Mouse (Mus musculus): ENCODE measurements at regions not wholly inside any gene's neighbourhood (a gene's known extent, or its start where the extent isn't known, plus 50 kb on each side); places are given as distances from the start of the nearest gene placed in this dataset.

GRCm38 (mm10) chr13:84748331-84748730, 440.9 kb upstream of the Ccnh start:
- Histone ChIP-seq H3K36me3 (ENCODE audit: control insufficient read depth, insufficient read depth, low read length) (no peaks in the 10 kb centered on the region), H3K9me3 (ENCODE audit: control insufficient read depth, low read length) (no peaks in the 10 kb centered on the region), H3K9ac (ENCODE audit: low read length) (no peak overlapping the region), H3K4me3 (ENCODE audit: low read depth, low read length) (no peak overlapping the region), H3K4me2 (replicated peaks; ENCODE audit: low read depth) (no peak overlapping the region), H3K4me1 (replicated peaks; ENCODE audit: control insufficient read depth, insufficient read depth) (no peaks in the 10 kb centered on the region), H3K27me3 (ENCODE audit: control insufficient read depth, insufficient read depth, low read length) (no peaks in the 10 kb centered on the region), H3K27ac (replicated peaks) (no peak overlapping the region)
- 75% methylated on average over 2 of the region's 2 CpGs for WGBS
- no peak for TF ChIP-seq CTCF (IDR thresholded peaks at IDR 0.05; ENCODE audit: low read depth)
- TF ChIP-seq EP300 (optimal IDR thresholded peaks at IDR 0.05) = no peak
- ATAC-seq (ENCODE audit: low FRiP score, low TSS enrichment) (no peak), DNase-seq (ENCODE audit: low spot score) (no peak)

GRCm38 (mm10) chr13:84749214-84749613, 440.0 kb upstream of the Ccnh start:
- no peak for TF ChIP-seq EP300 (optimal IDR thresholded peaks at IDR 0.05)
- H3K4me1 ChIP-seq (replicated peaks; ENCODE audit: control insufficient read depth, insufficient read depth) = no peaks in the 10 kb centered on the region
- 92% methylated on average over 1 of the region's 1 CpGs for WGBS
- no peak overlapping the region for H3K9ac ChIP-seq (ENCODE audit: low read length)
- H3K9me3 ChIP-seq (ENCODE audit: control insufficient read depth, low read length) = no peaks in the 10 kb centered on the region
- no peak for DNase-seq (ENCODE audit: low spot score)
- H3K27ac ChIP-seq (replicated peaks) = no peak overlapping the region
- H3K4me2 ChIP-seq (replicated peaks; ENCODE audit: low read depth) = no peak overlapping the region
- H3K36me3 ChIP-seq (ENCODE audit: control insufficient read depth, insufficient read depth, low read length) = no peaks in the 10 kb centered on the region
- no peak overlapping the region for H3K4me3 ChIP-seq (ENCODE audit: low read depth, low read length)
- no peak for ATAC-seq (ENCODE audit: low FRiP score, low TSS enrichment)
- no peaks in the 10 kb centered on the region for H3K27me3 ChIP-seq (ENCODE audit: control insufficient read depth, insufficient read depth, low read length)

- no peak for ATAC-seq (ENCODE audit: low FRiP score, low TSS enrichment)
- 76% methylated on average over 2 of the region's 2 CpGs for WGBS
Measured at GRCm38 (mm10) chr13:84750136-84750535, 439.1 kb upstream of the Ccnh start.

GRCm38 (mm10) chr13:84751576-84752490, 437.4 kb upstream of the Ccnh start:
- Histone ChIP-seq H3K9me3 (ENCODE audit: control insufficient read depth, low read length) (no peaks in the 10 kb centered on the region), H3K4me3 (ENCODE audit: low read depth, low read length) (no peak overlapping the region), H3K27me3 (ENCODE audit: control insufficient read depth, insufficient read depth, low read length) (no peaks in the 10 kb centered on the region), H3K27ac (replicated peaks) (no peak overlapping the region), H3K4me2 (replicated peaks; ENCODE audit: low read depth) (no peak overlapping the region), H3K4me1 (replicated peaks; ENCODE audit: control insufficient read depth, insufficient read depth) (no peaks in the 10 kb centered on the region), H3K9ac (ENCODE audit: low read length) (no peak overlapping the region), H3K36me3 (ENCODE audit: control insufficient read depth, insufficient read depth, low read length) (no peaks in the 10 kb centered on the region)
- TF ChIP-seq CTCF (IDR thresholded peaks at IDR 0.05; ENCODE audit: low read depth) = no peak
- no peak for TF ChIP-seq EP300 (optimal IDR thresholded peaks at IDR 0.05)
- WGBS = 75% methylated on average over 2 of the region's 2 CpGs
- ATAC-seq (ENCODE audit: low FRiP score, low TSS enrichment) = no peak
- DNase-seq (ENCODE audit: low spot score) = no peak

More at GRCm38 (mm10) chr13:84750136-84750535, 439.1 kb upstream of the Ccnh start:
- no peak for DNase-seq (ENCODE audit: low spot score)
- no peaks in the 10 kb centered on the region for H3K9me3 ChIP-seq (ENCODE audit: control insufficient read depth, low read length)
- no peaks in the 10 kb centered on the region for H3K27me3 ChIP-seq (ENCODE audit: control insufficient read depth, insufficient read depth, low read length)
- no peaks in the 10 kb centered on the region for H3K36me3 ChIP-seq (ENCODE audit: control insufficient read depth, insufficient read depth, low read length)
- no peaks in the 10 kb centered on the region for H3K4me1 ChIP-seq (replicated peaks; ENCODE audit: control insufficient read depth, insufficient read depth)
- H3K4me2 ChIP-seq (replicated peaks; ENCODE audit: low read depth) = no peak overlapping the region
- H3K4me3 ChIP-seq (ENCODE audit: low read depth, low read length) = no peak overlapping the region
- TF ChIP-seq EP300 (optimal IDR thresholded peaks at IDR 0.05) (no peak), CTCF (IDR thresholded peaks at IDR 0.05; ENCODE audit: low read depth) (no peak)
- no peak overlapping the region for H3K27ac ChIP-seq (replicated peaks)
- no peak overlapping the region for H3K9ac ChIP-seq (ENCODE audit: low read length)

GRCm38 (mm10) chr13:84752491-84752820, 436.8 kb upstream of the Ccnh start:
- Histone ChIP-seq H3K27ac (replicated peaks) (no peak overlapping the region), H3K27me3 (ENCODE audit: control insufficient read depth, insufficient read depth, low read length) (no peaks in the 10 kb centered on the region), H3K9ac (ENCODE audit: low read length) (no peak overlapping the region), H3K9me3 (ENCODE audit: control insufficient read depth, low read length) (no peaks in the 10 kb centered on the region), H3K4me3 (ENCODE audit: low read depth, low read length) (no peak overlapping the region), H3K4me2 (replicated peaks; ENCODE audit: low read depth) (no peak overlapping the region), H3K36me3 (ENCODE audit: control insufficient read depth, insufficient read depth, low read length) (no peaks in the 10 kb centered on the region), H3K4me1 (replicated peaks; ENCODE audit: control insufficient read depth, insufficient read depth) (no peaks in the 10 kb centered on the region)
- WGBS = 68% methylated on average over 4 of the region's 4 CpGs
- ATAC-seq (ENCODE audit: low FRiP score, low TSS enrichment) (no peak), DNase-seq (ENCODE audit: low spot score) (no peak)
- no peak for TF ChIP-seq EP300 (optimal IDR thresholded peaks at IDR 0.05)
- no peak for TF ChIP-seq CTCF (IDR thresholded peaks at IDR 0.05; ENCODE audit: low read depth)

- Histone ChIP-seq H3K4me2 (replicated peaks; ENCODE audit: low read depth) (no peak overlapping the region), H3K4me1 (replicated peaks; ENCODE audit: control insufficient read depth, insufficient read depth) (no peaks in the 10 kb centered on the region), H3K9me3 (ENCODE audit: control insufficient read depth, low read length) (no peaks in the 10 kb centered on the region), H3K4me3 (ENCODE audit: low read depth, low read length) (no peak overlapping the region), H3K27me3 (ENCODE audit: control insufficient read depth, insufficient read depth, low read length) (no peaks in the 10 kb centered on the region), H3K36me3 (ENCODE audit: control insufficient read depth, insufficient read depth, low read length) (no peaks in the 10 kb centered on the region), H3K27ac (replicated peaks) (no peak overlapping the region), H3K9ac (ENCODE audit: low read length) (no peak overlapping the region)
- WGBS = 82% methylated on average over 4 of the region's 4 CpGs
- no peak for TF ChIP-seq CTCF (IDR thresholded peaks at IDR 0.05; ENCODE audit: low read depth)
- TF ChIP-seq EP300 (optimal IDR thresholded peaks at IDR 0.05) = no peak
- DNase-seq (ENCODE audit: low spot score) (no peak), ATAC-seq (ENCODE audit: low FRiP score, low TSS enrichment) (no peak)
Measured at GRCm38 (mm10) chr13:84753751-84754500, 435.3 kb upstream of the Ccnh start.
